Mouse (Mus musculus): ENCODE data around the gene Cdc7. TPM values are rescaled to one million over a fixed set of nuclear protein-coding genes. Genes with fewer than 3 reads are reported as not detected.
"Not testable (repeated sequence)": the region's sequence is repeated elsewhere in the genome, so short reads cannot be mapped to it uniquely, and the experiment has no call there.

Cdc7 gene
- polyA plus RNA-seq, 1 experiment from 2014 or later = 62.5 TPM

DNA sequence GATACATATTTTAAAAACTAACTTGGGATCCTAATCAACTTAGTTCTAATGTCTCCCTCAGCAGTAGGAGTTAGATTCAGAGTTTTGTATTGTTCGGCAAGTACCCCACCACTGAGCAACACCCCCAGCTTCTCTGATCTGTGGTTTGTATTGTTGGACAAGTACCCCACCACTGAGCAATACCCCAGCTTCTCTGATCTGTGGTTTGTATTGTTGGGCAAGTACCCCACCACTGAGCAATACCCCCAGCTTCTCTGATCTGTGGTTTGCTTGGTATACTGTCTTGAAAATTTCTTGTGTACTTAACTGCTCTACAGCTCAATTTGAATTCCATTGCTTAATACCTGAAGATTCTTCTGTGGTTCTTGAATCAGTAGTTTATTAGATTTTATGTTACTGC lies 3.5 kb downstream of the Cdc7 start:
- DNase-seq (ENCODE audit: extremely low spot score, low spot score) = no peak
- H3K4me1 ChIP-seq = peaks cover 27% of the 10 kb centered on the region
- H3K9me3 ChIP-seq = no peaks in the 10 kb centered on the region
- WGBS = 94% methylated on average over 1 of the region's 1 CpGs
- no peak overlapping the region for H3K27ac ChIP-seq
- H3K27me3 ChIP-seq (ENCODE audit: poor library complexity, severe bottlenecking) = no peaks in the 10 kb centered on the region
- peaks cover 67% of the 10 kb centered on the region for H3K36me3 ChIP-seq (replicated peaks)
- H3K4me3 ChIP-seq = no peak overlapping the region

DNA sequence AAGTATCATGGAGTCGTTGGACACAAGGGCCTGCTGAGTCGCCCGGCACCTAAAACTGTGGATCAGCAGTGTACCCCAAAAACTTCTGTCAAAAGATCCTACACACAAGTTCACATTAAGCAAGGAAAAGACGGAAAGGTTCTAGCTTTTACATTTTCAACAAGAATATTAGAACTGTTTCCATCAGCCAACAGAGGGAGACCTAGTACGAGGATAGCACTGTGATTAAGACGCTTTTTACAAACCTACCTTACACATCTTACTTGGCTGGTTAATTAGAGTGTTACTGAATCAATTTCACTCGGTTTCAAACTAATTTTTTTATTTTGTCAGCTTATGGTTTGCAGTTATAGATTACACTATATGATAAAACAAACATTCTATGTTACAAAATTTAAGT lies 9.8 kb downstream of the Cdc7 start:
- Histone ChIP-seq H3K36me3 (replicated peaks) (peaks cover 99% of the 10 kb centered on the region), H3K27me3 (ENCODE audit: poor library complexity, severe bottlenecking) (no peaks in the 10 kb centered on the region), H3K9me3 (no peaks in the 10 kb centered on the region), H3K27ac (no peak overlapping the region), H3K4me1 (no peaks in the 10 kb centered on the region), H3K4me3 (no peak overlapping the region)
- WGBS = 93% methylated on average over 7 of the region's 7 CpGs
- no peak for DNase-seq (ENCODE audit: extremely low spot score, low spot score)

DNA sequence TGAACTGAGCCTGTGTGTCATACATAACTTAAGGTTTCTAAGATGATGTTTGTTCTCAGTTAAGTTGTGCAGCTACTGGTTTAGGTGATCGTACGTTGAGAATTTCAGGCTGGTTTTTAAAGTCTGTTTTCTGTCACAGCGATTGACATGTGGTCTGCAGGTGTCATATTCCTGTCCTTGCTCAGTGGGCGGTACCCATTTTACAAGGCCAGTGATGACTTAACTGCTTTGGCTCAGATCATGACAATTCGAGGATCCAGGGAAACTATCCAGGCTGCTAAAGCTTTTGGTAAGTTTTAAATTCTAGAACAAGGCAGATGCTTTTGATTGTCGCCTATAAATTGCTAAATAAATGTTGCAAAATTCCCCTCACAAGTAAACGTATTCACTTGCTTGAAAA lies 15.0 kb downstream of the Cdc7 start:
- H3K27ac ChIP-seq = no peak overlapping the region
- H3K9me3 ChIP-seq = no peaks in the 10 kb centered on the region
- no peak for DNase-seq (ENCODE audit: extremely low spot score, low spot score)
- no peaks in the 10 kb centered on the region for H3K27me3 ChIP-seq (ENCODE audit: poor library complexity, severe bottlenecking)
- 92% methylated on average over 7 of the region's 7 CpGs for WGBS
- H3K4me3 ChIP-seq = no peak overlapping the region
- H3K36me3 ChIP-seq (replicated peaks) = peaks cover 95% of the 10 kb centered on the region
- H3K4me1 ChIP-seq = no peaks in the 10 kb centered on the region

DNA sequence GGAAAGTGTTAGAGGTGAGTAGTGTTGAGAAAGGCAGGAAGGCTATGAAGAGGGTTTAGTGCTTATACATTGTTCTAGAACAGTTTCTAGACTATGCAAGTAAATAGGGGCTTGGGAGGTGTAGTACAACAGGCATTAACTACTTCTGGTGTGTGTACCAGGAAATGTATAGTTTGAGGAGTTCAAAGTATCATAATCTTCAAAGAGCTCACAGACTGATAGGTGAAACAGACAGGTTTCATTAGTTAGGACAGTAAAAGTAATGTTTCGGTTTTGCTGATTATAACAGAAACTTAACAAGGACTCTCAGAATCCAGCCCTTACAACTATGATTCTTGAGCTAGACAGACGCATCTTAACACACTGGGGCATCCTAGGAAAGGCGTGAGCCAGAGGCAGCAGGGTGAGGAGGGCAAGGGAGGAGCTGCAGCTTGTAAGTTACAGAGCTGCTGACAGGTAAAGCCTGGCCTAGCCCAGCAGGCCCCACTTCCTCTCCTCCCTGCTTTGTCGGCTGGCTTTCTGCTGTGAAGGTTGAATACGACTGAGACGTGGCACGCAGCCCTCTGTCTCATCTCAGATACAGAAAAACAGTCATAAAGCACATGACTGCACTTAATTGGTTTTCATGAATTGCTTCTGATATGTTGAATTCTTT lies 18.3 kb downstream of the Cdc7 start:
- no peaks in the 10 kb centered on the region for H3K4me1 ChIP-seq
- H3K4me3 ChIP-seq = no peak overlapping the region
- no peak for DNase-seq (ENCODE audit: extremely low spot score, low spot score)
- H3K36me3 ChIP-seq (replicated peaks) = peaks cover 93% of the 10 kb centered on the region
- H3K9me3 ChIP-seq = no peaks in the 10 kb centered on the region
- no peaks in the 10 kb centered on the region for H3K27me3 ChIP-seq (ENCODE audit: poor library complexity, severe bottlenecking)
- H3K27ac ChIP-seq = no peak overlapping the region
- 90% methylated on average over 7 of the region's 7 CpGs for WGBS

DNA sequence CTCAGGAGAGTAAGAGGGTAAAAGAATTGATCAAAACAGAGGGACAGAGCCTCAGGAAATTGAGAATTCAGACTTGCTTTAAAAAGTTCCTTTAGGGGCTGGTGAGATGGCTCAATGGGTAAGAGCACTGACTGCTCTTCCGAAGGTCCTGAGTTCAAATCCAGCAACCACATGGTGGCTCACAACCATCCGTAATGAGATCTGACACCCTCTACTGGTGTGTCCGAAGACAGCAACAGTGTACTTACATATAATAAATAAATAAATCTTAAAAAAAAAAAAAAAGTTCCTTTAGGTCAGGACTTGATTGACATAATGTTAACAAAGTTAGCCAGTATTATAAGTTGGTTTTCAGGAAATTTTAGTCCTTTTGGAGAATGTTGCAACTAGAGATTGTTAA lies 20.8 kb downstream of the Cdc7 start:
- not testable (repeated sequence) for H3K27me3 ChIP-seq (ENCODE audit: poor library complexity, severe bottlenecking); H3K4me3 ChIP-seq; H3K27ac ChIP-seq; DNase-seq (ENCODE audit: extremely low spot score, low spot score); H3K9me3 ChIP-seq; H3K4me1 ChIP-seq
- 99% methylated on average over 3 of the region's 3 CpGs for WGBS
- H3K36me3 ChIP-seq (replicated peaks) = peaks cover 68% of the 10 kb centered on the region

DNA sequence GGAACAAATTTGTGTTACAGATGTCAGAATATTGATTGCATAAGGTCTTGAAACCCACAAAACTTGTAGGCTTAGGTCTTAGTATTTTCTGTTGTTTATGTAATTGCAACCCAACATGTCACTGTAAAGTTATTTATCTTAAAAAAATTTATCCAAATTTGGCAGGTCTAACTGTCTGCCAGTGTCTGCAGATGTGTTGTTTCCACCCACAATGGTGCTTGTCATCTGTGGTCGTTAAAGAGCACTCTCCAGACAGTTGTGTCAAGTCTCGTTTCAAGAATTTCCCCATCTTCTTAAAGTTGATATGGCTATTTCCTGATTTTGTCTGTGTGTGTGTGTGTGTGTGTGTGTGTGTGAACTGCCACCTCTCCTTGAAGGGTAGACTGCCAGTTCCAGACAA lies 21.5 kb downstream of the Cdc7 start:
- Histone ChIP-seq H3K36me3 (replicated peaks) (peaks cover 62% of the 10 kb centered on the region), H3K4me1 (0 out of 2 replicates have a peak, but pooled peaks cover 2% of the 10 kb centered on the region), H3K27me3 (ENCODE audit: poor library complexity, severe bottlenecking) (no peaks in the 10 kb centered on the region), H3K4me3 (no peak overlapping the region), H3K27ac (no peak overlapping the region), H3K9me3 (no peaks in the 10 kb centered on the region)
- peak; percentile 9 for DNase-seq (ENCODE audit: extremely low spot score, low spot score)
- WGBS = 83% methylated on average over 2 of the region's 2 CpGs

DNA sequence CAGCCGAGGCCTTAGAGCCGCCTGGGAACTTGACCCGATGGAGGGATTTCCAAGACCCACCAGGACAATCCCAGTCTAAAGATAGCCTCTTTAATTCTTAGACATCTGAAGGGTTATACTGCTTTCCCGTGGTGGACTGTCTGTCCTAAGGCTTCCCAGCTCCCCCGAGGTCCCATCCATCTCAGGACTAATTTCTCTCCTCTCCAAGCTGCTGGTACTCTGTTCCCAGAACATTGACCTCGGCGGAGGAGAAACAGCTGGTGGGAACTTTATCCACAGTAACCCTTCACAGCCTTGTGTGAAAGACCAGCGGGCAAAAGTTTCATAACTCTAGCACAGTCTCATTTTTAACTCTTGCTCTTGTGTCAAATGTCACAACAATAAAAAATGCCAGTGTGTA lies 25.1 kb downstream of the Cdc7 start:
- no peak overlapping the region for H3K27ac ChIP-seq
- H3K36me3 ChIP-seq (replicated peaks) = peaks cover 30% of the 10 kb centered on the region
- H3K4me3 ChIP-seq = no peak overlapping the region
- no peak for DNase-seq (ENCODE audit: extremely low spot score, low spot score)
- no peaks in the 10 kb centered on the region for H3K9me3 ChIP-seq
- H3K4me1 ChIP-seq = peaks cover 11% of the 10 kb centered on the region
- WGBS = 80% methylated on average over 8 of the region's 8 CpGs
- no peaks in the 10 kb centered on the region for H3K27me3 ChIP-seq (ENCODE audit: poor library complexity, severe bottlenecking)

DNA sequence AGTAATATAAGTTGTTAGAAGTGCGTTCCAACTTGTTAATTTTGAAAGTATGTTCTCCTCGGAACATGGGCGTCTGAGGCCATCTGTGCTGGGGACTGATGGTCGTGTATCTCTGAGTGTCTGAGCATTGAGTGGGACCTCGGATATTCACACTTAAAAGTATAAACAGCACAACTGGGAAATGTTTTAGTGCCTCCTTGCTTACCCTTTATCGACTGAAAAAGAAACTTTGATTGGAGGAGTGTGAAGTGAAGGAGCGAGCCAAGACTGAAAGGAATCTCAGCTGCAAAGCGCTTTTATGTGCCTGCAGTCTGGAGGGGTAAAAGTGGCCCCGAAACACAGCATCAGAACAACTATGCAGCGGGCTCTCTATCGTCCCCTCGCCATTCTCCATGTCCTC lies 25.7 kb downstream of the Cdc7 start:
- H3K36me3 ChIP-seq (replicated peaks) = peaks cover 24% of the 10 kb centered on the region
- H3K4me3 ChIP-seq = no peak overlapping the region
- DNase-seq (ENCODE audit: extremely low spot score, low spot score) = peak; percentile 9
- peaks cover 16% of the 10 kb centered on the region for H3K4me1 ChIP-seq
- H3K27ac ChIP-seq = no peak overlapping the region
- no peaks in the 10 kb centered on the region for H3K9me3 ChIP-seq
- WGBS = 83% methylated on average over 12 of the region's 12 CpGs
- no peaks in the 10 kb centered on the region for H3K27me3 ChIP-seq (ENCODE audit: poor library complexity, severe bottlenecking)

DNA sequence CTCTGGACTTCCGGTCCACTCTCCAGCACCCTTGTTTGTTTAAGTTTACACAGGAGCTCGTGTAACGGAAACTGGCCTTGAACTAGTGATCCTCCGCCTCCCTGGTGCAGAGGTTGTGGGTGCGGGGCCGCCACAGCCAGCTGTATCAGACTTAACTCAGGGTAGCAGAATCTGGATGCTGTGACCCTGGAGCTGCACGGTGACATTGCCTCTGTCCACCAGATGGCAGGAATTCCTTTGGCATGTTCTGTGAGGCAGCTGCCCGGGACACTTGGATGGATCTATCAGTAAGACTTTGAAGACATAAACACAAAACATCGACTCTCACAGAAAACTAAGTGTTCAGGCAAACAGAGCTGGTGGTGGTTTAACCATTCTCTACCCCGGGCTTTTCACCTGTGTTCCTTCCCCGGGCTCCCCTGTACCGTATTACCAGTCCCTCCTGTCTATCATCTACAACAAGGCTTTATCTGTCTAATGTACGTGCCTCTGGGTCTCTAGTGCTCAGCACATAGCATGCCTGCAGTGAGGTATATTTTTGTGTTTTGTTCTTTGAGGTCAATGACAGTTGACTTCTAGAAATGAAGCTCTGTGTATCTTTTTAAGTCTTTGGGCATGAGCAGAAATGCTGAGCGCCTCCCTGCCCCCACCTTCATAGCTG lies 26.6 kb downstream of the Cdc7 start:
- no peak overlapping the region for H3K27ac ChIP-seq
- no peak overlapping the region for H3K4me3 ChIP-seq
- H3K4me1 ChIP-seq = peaks cover 20% of the 10 kb centered on the region
- no peaks in the 10 kb centered on the region for H3K27me3 ChIP-seq (ENCODE audit: poor library complexity, severe bottlenecking)
- peaks cover 14% of the 10 kb centered on the region for H3K36me3 ChIP-seq (replicated peaks)
- peak; percentile 49 for DNase-seq (ENCODE audit: extremely low spot score, low spot score)
- 54% methylated on average over 14 of the region's 14 CpGs for WGBS
- no peaks in the 10 kb centered on the region for H3K9me3 ChIP-seq

DNA sequence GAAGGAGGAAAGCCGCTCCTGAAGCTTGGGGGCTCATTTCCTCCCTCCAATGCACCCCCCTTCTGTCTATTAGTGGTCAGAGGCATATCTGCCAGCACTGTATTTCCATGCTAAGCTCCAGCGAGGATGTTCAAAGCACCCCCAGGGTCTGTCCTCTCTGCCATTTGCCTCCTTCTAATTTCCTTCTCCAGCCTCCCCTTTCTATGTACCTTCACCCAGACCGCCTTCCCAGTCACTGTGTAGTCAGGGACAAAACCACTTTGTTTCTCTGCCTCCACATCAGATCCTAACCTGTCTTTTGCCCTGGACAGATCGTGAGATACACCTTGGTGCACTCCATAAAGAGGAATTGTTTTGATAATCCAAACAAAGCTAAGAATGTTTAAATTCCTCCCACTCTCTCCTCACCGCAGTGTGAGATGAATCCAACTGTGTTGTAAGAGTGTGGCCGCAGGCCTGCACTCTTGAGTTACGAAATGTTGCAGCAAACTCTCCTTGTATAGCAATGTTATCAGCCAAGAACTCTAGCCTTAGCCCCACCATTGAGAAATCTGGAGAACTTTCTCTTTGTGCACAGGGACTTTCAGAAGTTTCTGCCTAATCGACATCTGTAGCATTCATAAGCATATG lies 27.3 kb downstream of the Cdc7 start:
- peak; percentile 7 for DNase-seq (ENCODE audit: extremely low spot score, low spot score)
- peaks cover 7% of the 10 kb centered on the region for H3K36me3 ChIP-seq (replicated peaks)
- peaks cover 26% of the 10 kb centered on the region for H3K4me1 ChIP-seq
- H3K9me3 ChIP-seq = no peaks in the 10 kb centered on the region
- H3K27ac ChIP-seq = no peak overlapping the region
- 82% methylated on average over 8 of the region's 8 CpGs for WGBS
- H3K4me3 ChIP-seq = no peak overlapping the region
- no peaks in the 10 kb centered on the region for H3K27me3 ChIP-seq (ENCODE audit: poor library complexity, severe bottlenecking)

DNA sequence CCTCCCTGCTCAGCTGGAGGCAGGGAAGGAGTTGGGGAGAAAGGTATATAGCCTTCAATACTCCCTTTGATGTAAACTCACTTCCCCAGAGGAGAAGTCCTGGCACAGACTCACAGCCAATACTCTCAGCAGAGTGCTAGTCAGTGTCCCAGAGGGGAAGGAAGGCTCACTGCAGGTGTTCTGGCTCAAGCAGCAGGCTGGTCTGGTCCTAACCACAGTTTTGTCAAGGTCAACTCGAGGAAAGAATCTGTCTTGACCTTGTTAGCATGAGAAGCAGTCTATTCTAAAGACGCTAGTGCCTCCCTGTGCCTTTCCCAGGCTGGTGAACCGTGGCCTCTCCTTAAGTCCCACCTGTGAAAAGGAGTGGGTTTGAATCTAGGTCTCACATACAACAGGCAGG lies 30.6 kb downstream of the Cdc7 start:
- whole genome bisulfite sequencing = 34% methylated on average over 3 of the region's 3 CpGs
- no peak overlapping the region for H3K27ac ChIP-seq

DNA sequence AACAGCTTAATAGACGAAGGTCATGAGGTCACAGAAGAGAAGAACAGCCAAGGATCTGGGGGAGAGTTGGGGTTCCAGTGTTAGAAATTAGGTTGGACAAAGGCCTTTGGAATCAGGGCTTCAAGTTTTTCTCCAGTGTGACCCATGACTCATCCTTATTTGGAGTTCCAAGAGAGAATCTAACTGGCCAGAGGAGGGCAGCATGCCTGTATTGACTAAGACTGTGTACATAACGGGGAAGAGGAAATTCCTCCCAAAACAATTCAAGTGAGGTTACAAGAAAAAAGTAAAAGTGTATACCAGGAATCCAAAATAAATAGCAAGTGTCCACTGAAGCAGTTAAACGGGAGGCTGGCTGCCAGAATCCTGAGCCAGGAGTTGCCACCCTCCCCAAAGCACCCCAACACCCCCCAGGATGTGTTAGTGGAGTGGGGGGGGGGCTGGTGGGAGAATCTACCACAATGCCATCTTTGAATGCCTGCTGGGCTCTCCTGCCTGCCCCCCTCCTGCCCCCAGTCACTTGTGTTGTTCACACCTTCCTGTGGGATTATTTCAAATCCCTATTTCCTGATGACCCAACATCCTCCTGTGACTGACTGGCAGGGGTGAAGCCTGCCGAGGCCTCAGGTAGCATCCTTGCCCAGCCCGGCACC lies 31.9 kb downstream of the Cdc7 start:
- Histone ChIP-seq H3K27ac (peak overlapping the region; percentile 60), H3K27me3 (ENCODE audit: poor library complexity, severe bottlenecking) (no peaks in the 10 kb centered on the region), H3K4me3 (no peak overlapping the region), H3K4me1 (peaks cover 26% of the 10 kb centered on the region), H3K36me3 (replicated peaks) (no peaks in the 10 kb centered on the region), H3K9me3 (no peaks in the 10 kb centered on the region)
- WGBS = 46% methylated on average over 5 of the region's 5 CpGs
- peak; percentile 45 for DNase-seq (ENCODE audit: extremely low spot score, low spot score)

More for the DNA sequence above, 30.6 kb downstream of the Cdc7 start:
- Histone ChIP-seq H3K27me3 (ENCODE audit: poor library complexity, severe bottlenecking) (no peaks in the 10 kb centered on the region), H3K36me3 (replicated peaks) (no peaks in the 10 kb centered on the region), H3K9me3 (no peaks in the 10 kb centered on the region), H3K4me1 (peaks cover 31% of the 10 kb centered on the region), H3K4me3 (no peak overlapping the region)
- DNase-seq (ENCODE audit: extremely low spot score, low spot score) = peak; percentile 10

All from forebrain, embryonic 10.5 days (tissue).